Mouse (Mus musculus) neural tube, embryonic 10.5 days (tissue): ENCODE measurements around the gene Aqp1.

Source experiments
- DNase-seq: peaks from one replicate; pipeline ENCODE4 v3.0.0-alpha.2; 2017; ENCODE audit warnings: low spot score; ENCODE audit errors: extremely low spot score

The Aqp1 gene

DNA sequence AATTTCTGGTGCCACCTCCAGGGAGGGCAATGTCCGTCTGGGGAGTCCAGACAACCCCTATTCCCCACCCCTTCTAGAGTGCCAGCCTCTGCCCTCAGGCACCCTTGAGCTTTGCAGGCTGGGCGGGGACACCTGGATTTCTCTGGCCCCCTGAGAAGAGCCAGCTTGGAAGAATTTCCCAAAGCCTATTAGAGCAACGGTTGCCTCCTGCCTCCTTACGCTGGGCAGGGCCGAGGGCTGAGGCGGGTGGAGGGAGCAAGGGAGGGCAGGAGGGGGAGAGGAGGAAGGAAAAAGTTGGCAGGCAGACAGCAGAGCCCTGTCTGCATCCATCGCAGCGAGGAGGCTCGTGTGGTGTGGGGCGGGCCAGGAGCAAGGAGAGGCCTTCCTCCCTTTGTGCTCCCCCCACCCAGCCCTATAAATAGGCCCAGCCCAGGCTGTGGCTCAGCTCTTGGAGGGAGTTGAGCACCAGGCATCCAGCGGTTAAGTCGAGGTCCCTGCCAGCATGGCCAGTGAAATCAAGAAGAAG is at the start of gene Aqp1:
Aqp1 (plus strand) TSS at position 444 of the 526 bp plus-strand sequence.
- DNase-seq = no peak

DNA sequence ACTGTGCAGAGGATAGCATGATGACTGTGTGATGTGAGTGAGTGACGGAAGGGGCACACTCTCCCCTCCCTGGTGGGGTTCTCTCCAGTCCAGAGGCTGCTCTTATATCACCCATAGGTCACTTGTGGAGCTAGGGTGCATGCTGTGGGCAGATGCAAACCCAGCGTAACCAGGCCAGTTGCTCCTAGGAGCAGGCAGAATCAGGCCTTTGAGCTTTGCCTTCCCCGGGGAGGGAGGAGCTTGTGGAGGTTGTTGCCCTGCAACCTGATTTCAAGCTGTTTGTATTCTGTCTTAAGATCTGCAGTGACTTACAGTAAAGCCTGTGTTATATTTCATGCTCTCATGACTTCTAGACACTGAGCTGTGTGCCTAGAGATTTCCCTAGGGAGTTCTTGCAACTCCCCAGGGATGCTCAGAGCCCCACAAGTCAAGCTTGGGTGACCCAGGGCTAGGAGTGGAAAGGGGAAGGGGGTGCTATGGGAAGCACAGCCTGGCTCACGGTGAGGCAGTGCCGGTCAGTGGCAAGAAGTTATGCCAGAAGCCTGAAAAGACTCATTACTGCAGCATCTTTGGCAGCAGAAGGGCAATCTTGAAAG is 48.1 kb upstream of the Aqp1 start:
- DNase-seq = no peak

DNA sequence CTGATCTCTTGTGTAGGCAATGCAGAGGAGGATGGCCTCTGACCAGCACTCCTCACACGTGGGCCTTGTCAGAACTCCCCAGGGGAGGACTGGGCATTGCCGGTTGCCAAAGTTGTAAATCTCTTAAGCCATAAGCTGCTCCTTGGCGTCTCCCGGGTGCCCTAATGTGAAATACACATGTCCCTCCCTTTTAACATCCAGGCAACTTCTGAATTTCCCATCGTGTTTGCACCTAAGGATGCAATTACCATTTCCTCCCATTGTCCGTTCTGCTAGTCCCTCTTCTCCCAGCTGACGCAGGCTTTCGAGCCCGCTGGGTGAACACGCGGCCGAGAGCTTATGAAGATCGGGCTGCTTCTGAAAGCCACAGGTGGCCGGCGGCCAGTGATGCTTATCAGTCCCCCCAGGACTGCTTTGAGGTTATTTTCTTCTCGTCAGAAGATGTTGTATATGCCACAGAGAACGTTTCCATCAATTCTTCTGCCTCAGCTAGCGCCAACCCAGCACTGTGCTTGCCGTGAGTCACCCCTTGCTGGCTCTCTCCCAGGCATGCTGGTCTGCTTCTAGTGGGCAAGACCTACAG is 41.6 kb upstream of the Aqp1 start:
- peak; percentile 43 for DNase-seq

DNA sequence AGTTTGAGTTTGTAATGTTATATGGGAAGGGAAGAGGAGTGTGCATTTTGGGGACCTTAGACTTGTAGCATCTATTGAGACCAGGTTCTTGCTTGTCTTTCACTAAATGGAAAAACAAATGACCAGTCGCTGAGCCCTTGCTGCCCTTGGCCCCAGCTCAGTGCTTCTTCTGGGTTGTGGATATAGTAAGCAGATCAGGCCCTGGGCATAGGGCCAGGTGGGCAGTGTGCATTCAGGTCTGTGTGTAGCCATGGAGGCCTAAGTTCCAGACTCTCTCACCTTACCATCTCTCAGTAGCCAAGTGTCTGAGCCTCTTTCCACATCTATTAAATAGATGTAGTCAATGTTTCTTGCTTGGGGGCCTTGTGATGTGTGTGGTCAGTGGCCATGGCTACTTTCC is 40.9 kb upstream of the Aqp1 start:
- DNase-seq = no peak

DNA sequence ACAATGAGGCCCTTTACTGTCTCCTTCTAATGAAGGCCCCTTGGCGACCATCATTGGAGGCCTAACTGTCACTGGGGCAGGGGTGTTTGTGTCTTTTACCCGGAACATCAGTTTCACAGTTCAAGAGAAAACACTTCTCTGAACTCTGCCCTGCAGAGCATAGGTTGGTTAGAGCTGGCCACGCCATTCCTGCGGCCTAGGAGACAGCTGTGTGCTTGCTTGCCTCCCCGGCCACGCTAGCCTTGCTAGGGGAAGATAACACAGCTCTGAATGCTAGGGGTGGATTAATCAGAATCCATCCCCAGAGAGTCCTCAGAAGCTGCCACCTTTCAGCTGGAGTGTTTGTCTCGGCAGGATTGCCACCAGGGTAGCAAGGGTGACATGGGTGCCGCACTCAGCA is 36.8 kb upstream of the Aqp1 start:
- no peak for DNase-seq

DNA sequence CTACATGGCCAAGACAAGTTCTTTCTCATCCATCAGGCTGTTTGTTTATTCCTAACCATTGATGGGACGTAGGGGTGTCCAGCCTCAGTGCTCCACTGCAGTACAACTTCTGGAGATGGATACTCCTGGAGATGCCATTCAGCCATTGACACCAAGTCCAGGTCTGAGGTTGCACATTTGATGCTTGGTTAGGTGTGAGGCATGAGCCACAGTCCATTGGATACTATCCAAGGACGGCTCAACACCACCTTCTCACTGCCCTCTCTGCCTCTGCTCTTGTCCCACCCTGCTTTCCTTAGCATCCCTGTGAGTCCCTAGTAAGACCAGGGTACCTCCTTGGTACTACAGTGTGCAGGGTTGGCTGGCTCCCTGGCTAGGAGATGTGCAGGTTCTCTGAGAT is 36.3 kb upstream of the Aqp1 start:
- DNase-seq = no peak

DNA sequence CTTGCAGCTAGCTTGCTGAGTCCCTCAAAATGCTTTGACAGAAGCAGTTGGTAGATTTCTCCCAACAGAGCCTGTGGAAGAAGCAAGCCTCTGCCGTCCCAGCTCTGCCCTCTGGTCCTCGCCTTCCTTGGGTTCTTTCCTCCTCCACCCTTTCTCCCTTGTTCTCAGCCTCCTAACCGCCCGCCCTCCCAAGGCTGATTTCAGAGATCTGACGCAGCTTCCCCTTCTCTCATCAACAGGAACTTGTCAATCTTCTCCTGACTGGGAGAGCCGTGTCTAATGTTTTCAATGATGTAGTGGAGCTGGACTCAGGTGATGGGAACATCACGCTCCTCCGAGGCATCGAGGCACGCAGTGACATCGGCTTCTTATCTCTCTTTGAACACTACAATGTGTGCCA is 35.5 kb upstream of the Aqp1 start:
- DNase-seq = no peak

DNA sequence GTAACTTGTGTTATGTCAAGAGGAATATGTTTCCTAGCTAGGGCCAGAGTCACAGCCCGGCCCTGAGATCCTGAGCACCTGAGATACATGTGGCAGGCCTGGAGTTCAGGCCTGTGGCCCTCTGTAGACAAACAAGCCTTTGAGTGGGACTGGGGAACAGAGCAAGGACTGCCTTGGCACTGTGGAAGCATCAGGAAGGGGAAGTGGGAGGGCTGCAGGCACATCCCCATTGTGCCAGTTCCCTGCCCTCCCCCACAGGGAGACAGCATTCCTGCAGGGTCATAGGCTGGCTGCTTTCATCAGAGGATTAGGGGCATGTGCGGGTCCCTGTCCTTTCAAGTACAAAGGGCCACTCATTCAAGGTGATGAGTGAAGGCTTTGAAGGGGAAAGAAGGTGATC is 26.1 kb upstream of the Aqp1 start:
- DNase-seq = no peak

DNA sequence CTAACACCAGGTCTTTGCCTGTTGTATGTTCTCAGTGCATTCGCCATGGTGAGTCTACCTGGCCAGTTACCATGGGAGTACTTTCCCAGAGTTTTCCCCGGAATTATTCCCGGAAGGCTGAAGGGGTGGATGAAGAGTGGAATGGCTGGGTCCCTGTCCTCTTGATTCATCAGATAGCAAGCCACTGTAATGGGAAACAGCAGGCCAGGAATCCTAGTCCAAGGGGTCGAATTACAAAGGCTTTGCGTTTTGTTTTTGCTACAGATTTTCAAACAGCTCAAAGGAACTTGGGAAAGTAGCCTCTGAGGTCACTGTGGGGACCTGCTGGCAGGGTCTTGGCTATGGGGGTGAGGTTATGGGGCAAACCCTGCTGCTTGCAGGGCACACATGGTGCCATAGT is 24.3 kb upstream of the Aqp1 start:
- peak; percentile 43 for DNase-seq

DNA sequence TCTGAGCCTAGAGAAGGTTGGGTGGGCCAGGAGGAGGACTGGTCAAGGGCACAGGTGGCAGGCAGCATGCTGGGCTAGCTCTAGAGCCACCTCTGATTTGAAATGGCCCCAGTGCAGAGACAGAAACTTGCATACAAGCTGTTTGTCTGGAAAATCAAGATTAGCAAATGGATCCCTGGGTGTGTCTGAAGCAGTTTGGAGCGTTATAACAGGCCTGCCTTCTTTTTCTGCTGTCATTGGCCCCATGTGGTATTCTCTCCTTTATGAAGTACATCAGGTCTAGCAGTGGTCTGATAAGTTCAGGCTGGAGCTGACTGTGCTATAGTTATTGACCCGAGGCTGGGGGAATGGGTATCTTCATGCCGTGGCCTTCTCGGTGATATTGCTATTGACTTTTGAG is 22.3 kb upstream of the Aqp1 start:
- DNase-seq = no peak

DNA sequence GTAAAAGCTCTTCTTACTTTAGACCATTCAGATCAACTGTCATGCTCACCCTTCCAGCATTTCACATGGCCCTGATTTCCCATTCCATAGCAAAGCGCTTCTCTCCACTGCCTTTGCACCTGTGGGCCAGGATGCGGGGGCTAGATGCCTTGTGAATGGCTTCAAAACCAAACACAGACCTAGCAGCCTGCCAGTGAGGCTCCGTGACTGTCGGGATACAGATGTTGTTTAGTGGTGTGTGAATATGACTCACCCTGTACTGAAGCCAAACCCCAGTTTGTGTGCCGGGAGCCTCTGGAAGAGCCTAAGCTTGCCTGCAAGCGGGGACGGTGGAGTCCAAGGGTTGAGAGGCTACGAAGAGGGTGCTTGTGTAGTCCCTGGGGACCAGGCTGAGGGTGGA is 21.6 kb upstream of the Aqp1 start:
- DNase-seq = no peak

DNA sequence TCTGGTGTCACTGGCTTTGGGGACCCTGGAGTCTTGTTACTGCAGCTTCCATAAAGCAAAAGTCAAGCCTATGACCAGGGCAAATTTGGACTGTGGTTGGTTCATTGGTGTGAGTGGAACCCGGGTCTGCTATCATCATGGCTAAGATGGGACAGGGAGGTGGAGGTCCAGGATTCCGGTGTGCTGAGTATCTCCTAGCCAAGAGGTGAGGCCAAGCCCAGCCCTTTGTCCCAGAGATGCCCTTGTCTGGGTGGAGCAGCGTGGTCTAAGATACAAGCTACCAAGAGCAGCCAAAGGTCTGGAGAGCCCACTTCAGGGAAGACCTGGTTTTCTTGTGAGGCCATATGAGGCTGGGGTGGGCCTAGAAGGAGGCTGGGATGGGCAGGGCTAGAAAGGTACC is 17.6 kb upstream of the Aqp1 start:
- no peak for DNase-seq

DNA sequence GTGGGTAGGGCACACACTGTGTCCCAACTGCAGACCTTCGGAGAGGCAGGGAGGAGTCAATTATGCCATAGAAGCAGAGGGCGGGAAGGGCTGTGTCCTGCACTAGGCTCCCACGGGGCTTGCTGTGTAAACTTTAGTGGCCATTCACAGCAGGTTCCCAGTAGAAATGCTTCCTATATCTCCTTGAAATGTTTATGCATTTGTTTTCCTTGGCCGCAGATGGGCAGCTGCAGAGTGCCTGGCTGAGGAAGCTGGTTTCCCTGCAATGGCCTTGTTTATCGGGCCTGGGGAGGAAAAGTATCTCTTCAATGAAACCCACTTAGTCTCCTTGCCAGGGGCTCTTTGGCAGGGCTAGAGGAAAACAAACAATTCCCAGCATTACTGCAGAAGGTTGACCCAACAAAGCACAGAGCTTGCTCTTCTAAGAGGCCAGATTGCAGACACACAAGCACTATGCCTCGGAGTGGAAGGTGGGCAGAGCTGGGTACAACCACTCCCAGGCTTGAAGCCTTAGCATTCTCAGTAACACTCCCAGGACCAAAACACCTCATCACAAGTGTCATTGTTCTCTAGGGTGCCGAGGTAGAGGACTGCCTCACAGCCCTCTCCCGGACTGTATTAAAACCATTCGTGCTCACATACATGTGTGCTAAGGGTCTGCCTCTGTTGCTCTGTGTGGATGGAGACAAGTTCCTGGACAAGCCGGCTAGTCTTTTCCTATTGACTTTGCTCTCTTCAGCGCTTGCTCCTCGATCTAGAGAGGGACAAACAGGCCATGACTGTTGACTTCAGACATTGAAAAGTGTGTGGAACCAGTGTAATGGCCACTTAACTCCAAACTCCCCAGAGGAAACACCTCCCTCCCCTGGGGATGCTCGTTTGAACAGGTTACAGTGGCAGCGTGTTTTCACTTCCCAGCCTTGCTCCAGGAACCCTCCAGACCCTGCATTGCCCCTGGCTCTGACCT is 16.4 kb upstream of the Aqp1 start:
- no peak for DNase-seq

DNA sequence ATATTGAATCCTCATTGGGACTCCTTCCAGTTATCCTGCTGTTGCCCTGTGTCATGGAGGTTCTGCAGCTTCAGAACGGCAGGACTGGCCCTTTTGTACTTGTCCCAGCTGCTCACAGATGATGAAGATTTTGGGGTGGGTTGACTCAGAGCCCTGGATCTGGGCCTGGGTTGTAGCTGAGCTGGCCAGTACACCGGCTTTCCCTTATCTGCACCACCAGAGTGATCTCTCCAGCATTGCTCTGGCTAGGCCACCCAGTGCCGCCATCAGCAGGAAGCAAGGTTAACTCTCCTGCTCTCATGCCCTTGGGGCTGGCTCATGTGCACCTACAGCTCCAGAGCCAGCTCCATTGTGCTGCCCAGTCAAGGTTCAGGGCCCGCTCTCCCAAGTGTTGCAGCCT is 15.3 kb upstream of the Aqp1 start:
- no peak for DNase-seq

DNA sequence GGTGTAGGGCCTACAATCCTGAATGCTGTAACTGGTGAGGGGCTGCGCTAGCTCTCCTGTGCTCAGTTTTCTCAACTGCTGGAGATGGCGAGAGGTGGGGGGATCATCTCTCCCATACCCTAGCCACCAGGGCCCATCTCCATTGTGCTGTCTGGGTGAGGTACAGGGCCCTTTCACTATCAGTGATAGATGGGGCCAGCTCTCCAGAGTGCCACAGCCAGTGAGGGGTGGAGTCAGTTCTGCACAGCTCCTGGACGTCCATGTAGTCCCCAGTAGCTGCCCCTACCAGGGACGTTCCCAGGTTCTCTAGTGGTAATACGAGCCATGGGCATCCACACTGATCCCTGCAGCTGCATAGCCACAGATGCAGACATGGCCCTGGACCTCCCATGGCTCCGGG is 14.7 kb upstream of the Aqp1 start:
- DNase-seq = no peak

DNA sequence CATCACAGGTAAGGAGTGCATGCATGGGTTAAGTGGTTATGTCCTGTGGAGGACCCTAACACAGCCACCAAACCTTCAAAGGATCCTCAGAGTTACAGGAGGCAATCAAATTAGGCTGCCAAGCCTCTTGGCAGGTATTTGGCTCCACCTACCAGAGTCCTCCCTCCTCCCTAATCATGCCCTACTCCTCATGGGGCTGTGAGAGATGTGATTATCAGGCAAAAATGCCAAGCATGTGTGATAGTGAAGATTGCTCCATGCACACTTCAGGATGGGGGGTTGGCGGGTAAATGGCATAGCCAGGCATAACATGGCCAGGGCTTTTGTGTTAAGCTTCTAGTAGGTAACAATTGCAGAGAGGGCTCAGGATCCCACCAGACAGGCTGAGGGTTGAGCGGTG is 13.3 kb upstream of the Aqp1 start:
- no peak for DNase-seq

DNA sequence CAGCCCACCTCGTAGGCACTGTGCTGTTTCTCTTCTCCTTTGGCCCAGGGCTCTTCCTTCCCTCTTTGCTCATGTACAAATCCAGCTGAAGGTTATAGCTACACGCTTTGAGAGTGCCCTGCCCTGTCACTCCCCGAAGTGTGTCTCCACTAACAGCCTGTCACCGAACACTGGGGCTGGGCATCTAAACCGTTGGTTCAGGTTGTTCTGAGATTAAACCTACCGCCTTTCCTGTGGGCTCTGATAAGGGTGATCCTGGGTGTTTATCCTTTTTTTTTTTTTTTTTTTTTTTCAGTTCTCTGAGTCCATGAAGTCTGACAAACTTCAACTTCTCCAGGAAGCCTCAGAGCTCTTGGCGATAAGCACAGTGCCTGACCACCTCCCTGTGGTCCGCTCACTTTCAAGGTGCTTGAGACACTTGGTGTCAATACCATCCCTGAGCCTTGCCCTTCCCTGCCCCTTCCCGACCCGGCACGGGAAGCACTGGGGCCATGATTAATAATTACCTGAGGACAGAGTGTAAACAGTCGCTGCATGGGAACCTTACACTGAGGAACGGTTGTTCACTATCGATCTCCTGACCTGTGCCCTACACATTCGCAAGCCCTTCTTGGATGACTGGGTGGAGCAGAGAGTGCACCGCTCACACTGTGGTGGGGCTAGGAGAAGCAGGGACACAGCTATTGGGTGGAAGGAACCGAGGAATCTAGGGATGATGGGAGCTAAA is 12.2 kb upstream of the Aqp1 start:
- DNase-seq = no peak

DNA sequence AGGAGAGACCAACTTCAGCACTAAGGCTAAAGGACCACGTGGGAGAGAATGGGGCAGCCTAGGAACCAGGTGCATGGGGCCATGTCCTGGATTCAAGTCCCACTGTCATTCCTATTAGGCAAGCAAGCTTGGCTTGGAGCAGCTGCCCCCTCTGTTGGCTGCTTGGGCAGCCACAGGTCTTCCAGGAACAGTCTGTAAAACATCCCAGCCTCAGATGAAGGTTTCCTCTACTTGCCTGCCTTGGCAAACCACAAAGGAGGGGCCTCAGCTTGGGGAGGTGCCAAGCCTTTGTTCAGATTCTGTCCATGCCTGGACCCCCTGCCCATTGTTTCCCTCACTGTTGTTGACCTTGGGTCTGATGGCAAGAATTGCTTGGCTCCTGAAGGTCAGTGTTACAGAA is 11.4 kb upstream of the Aqp1 start:
- DNase-seq = no peak

DNA sequence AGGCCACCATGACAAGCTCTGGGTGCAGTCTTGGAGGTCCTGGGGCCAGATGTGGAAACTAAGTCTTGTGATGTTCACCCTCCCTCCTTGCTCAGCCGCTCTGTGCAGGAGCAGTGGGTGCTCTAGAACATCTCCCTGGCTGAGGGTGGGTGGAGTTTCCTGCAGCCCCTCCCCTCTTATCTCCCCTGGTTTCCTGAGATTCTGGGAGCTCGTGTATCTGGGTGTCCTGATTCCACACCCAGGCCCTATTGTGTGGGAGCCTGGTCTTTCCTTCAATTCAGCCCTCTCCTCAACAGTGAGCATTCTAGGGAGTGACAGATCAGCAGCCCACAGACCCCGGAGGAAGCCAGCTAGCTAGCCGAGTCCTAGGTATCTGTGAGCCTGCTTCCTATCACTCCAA is 9.9 kb upstream of the Aqp1 start:
- DNase-seq = no peak

DNA sequence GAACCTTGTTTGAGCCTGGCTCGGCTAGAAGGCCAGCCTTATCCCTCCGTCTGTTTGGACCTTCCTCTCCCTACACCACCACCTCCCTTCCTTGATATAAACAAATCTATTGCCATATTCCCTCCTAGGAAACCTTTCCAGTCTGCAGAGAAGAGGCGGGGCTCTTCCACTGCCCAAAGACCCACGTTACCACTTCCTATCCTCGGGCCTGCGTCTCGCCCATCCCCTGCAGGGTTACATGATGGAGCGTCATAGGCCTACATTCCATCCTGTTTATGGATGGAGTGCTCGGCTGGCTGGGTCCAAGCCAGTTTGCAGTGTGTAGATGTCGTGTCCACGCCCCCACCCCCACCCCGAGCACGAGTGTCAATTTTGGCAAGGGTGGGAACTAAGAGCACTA is 8.9 kb upstream of the Aqp1 start:
- no peak for DNase-seq

DNA sequence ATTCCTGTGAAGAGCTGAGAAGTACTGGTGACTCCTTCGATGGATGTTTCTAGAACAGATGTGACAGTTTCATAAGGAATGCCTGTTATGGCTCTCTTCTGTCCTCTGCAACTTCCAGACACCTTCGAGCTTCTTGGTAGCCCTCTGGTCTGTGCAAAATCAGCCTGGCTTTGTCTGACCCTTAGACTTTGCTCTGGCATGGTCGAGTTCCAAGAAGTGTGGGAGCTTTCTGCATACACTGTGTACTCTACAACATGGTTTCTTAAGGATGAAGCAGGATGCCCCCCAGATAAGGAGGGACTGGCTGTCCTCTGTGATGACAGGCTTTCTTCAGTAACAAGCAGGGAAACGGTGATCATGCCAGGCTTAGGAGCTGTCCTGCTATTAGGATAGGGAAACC is 8.1 kb upstream of the Aqp1 start:
- no peak for DNase-seq

DNA sequence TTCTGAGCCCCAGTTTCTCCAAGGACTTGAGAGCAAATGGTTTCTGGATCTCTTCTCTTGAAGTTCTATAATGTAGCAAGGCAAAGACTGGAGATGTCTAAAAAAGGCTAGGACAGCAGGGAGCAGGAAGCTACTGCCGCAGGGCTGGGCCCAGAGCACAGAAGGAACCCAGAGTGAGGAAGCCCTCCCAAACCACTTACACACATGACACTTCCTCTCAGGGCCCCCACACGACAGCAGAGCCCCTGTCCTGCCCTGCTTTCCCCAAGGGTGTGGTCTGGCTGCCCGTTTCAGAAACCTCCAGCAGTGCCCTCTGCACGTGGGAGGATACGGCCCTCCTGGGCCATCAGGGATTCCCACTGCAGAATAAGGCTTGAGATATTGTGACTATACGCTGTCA is 4.9 kb upstream of the Aqp1 start:
- no peak for DNase-seq
